Mouse (Mus musculus) midbrain, embryonic 11.5 days (tissue): Measurements from ENCODE around the gene Ginm1. TPM values are rescaled to one million over a fixed set of nuclear protein-coding genes. Genes with fewer than 3 reads are reported as not detected.
A peak's percentile ranks its signal among the peaks of the same experiment; 100 is the strongest.

Source experiments
- ATAC-seq: fragments of 200-750 bp; cut with Nextera tagmentation; 2 replicates; pipeline ENCODE4 v1.8.0; 2017; ENCODE audit warnings: moderate TSS enrichment, moderate library complexity; ENCODE audit not compliant: low FRiP score
- DNase-seq: peaks from one replicate; pipeline ENCODE4 v3.0.0; 2015; ENCODE audit warnings: low spot score; ENCODE audit errors: missing footprints
- H3K27ac ChIP-seq: fragments of 300-500 bp; sonication (generic); 2 replicates; pipeline ENCODE4 v1.5.1; 2014; ENCODE audit warnings: low read depth, low read length
- H3K27me3 ChIP-seq: fragments of 300-500 bp; sonication (generic); 2 replicates; pipeline ENCODE4 v1.6.1; 2014; ENCODE audit warnings: mild to moderate bottlenecking, low read length, moderate library complexity, mixed read lengths; ENCODE audit not compliant: control insufficient read depth, insufficient read depth
- H3K36me3 ChIP-seq: fragments of 300-500 bp; sonication (generic); 2 replicates; pipeline ENCODE4 v1.6.1; 2014; ENCODE audit warnings: mild to moderate bottlenecking, low read length, moderate library complexity, mixed read lengths; ENCODE audit not compliant: control insufficient read depth, insufficient read depth
- H3K4me1 ChIP-seq: fragments of 300-500 bp; sonication (generic); 2 replicates; pipeline ENCODE4 v1.6.1; 2014; ENCODE audit warnings: low read length; ENCODE audit not compliant: control insufficient read depth, insufficient read depth
- H3K4me2 ChIP-seq: fragments of 300-500 bp; sonication (generic); 2 replicates; pipeline ENCODE4 v1.6.1; 2014; ENCODE audit warnings: mild to moderate bottlenecking, moderate library complexity
- H3K4me3 ChIP-seq: fragments of 300-500 bp; sonication (generic); 2 replicates; pipeline ENCODE4 v1.5.1; 2014; ENCODE audit warnings: low read depth, low read length
- H3K9ac ChIP-seq: fragments of 300-500 bp; sonication (generic); 2 replicates; pipeline ENCODE4 v1.6.1; 2014; ENCODE audit warnings: low read length
- H3K9me3 ChIP-seq: fragments of 300-500 bp; sonication (generic); 2 replicates; pipeline ENCODE4 v1.6.1; 2016; ENCODE audit warnings: low read length; ENCODE audit not compliant: control insufficient read depth
- WGBS: fragments of 180-500 bp; shearing (Covaris S2); extraction: QIAGEN DNeasy Blood & Tissue Kit; methylation state at CpG from one replicate; pipeline ENCODE4 v1.1.7; 2014; 5-methylcytosine and 5-hydroxymethylcytosine counted together
- microRNA-seq: library from miRNA; unstranded; fragments of <30 nt; microRNA quantifications from one replicate; pipeline ENCODE4, GENCODE M21; 2017
- polyA plus RNA-seq: library from polyadenylated mRNA; unstranded; fragments of >200 nt; fragmentation: Nextera tagmentation; extraction: Ambion mirVana; gene quantifications from 2 replicates; pipeline ENCODE4 v1.2.1, GENCODE M21; 2014

Ginm1 gene
- polyA plus RNA-seq, 1 experiment from 2014 or later = 51.7 TPM

DNA sequence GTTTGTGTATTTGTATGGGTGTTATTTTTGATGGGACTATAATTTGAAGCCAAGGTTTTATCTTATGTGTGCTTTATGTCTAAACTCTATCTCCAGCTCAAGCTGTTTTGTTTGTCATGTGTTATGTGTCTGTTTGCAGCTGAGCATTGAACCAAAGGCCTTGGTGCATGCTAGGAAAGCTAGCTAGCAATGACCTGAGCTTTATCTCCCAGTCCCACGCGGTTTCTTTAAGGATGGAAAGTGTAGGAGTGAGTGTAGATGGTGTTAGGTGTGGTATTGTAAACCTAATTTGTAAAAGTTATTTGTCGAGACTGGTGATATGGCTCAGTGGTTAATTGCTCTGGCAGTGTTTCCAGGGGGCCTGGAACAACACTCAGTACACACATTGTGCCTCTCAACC is 54.7 kb downstream of the Ginm1 start:
- Histone ChIP-seq H3K4me3 (no peak overlapping the region), H3K9me3 (no peaks in the 10 kb centered on the region), H3K4me2 (no peak overlapping the region), H3K36me3 (0 out of 2 replicates have a peak, but pooled peaks cover 2% of the 10 kb centered on the region), H3K4me1 (no peaks in the 10 kb centered on the region), H3K27ac (no peak overlapping the region), H3K27me3 (no peaks in the 10 kb centered on the region), H3K9ac (no peak overlapping the region)
- ATAC-seq (no peak), DNase-seq (no peak)
- 82% methylated on average over 3 of the region's 3 CpGs for WGBS

DNA sequence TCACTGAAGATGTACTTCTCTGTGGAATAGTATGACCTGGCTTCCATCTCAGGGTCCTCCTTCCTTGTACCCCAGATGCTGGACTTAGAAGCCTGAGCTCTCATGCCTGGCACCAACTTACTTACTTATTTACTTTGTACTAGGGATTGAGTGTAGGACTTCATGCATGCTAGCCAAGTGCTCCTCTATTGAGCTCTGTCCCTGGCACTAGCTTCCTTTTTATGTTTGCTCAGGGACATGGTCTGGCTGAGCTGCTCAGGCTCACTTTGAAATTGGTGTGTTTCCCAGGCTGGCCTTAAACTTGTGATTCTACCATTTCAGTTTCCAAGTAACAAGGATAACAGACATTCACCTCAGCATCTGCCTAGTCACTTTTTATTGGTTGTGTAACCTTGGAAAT is 55.5 kb downstream of the Ginm1 start:
- H3K9me3 ChIP-seq = no peaks in the 10 kb centered on the region
- no peak for DNase-seq
- no peaks in the 10 kb centered on the region for H3K36me3 ChIP-seq
- H3K9ac ChIP-seq = no peak overlapping the region
- no peaks in the 10 kb centered on the region for H3K4me1 ChIP-seq
- H3K27me3 ChIP-seq = no peaks in the 10 kb centered on the region
- H3K27ac ChIP-seq = no peak overlapping the region
- H3K4me3 ChIP-seq = no peak overlapping the region
- no peak for ATAC-seq
- H3K4me2 ChIP-seq = no peak overlapping the region

DNA sequence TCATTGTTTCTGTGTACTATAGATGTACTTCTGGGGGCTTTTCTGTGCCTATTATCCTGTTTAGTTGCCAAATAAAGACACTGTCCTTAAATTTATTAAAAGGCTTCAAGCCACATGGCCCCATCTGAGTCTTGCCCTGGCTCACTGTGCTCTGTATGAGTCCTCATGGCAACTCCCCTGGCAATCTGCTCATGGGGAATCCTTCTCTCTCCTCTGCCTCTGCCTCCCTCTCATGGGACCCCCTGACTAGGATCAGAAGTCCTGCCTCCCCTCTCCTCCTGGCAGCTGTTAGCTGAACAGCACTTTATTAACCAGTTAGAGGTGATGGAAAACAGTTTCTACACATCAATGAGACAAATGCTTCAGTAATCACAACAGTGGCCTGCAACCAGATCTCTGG is 61.0 kb downstream of the Ginm1 start:
- Histone ChIP-seq H3K4me1 (peaks cover 3% of the 10 kb centered on the region), H3K4me3 (no peak overlapping the region), H3K27me3 (no peaks in the 10 kb centered on the region), H3K27ac (no peak overlapping the region), H3K4me2 (no peak overlapping the region), H3K9ac (no peak overlapping the region), H3K9me3 (no peaks in the 10 kb centered on the region), H3K36me3 (no peaks in the 10 kb centered on the region)
- DNase-seq (no peak), ATAC-seq (no peak)

DNA sequence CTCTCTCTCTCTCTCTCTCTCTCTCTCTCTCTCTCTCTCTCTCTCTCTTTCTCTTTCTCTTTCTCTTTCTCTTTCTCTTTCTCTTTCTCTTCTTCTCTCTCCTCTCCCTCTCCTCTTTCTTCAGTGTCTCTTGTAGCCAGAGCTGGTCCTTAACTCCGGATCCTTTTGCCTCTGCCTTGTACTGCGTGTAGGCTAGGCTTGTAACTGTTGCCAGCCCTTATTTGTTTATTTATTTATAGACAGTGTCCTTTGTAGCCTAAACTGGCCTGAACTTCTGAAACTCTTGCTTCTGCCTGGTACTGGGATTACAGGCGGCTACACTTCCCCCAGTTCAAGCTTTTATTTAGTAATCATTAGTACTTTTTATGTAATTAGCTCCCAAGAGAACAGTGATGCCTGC is 65.6 kb downstream of the Ginm1 start:
- Histone ChIP-seq H3K4me1 (peaks cover 3% of the 10 kb centered on the region), H3K4me3 (peak overlapping the region; percentile 82; the same call in 1 of the 2 replicates), H3K4me2 (peak overlapping the region; percentile 87), H3K27ac (no peak overlapping the region), H3K36me3 (no peaks in the 10 kb centered on the region), H3K9me3 (no peaks in the 10 kb centered on the region), H3K9ac (peak overlapping the region; percentile 39; the same call in 1 of the 2 replicates), H3K27me3 (no peaks in the 10 kb centered on the region)
- 30% methylated on average over 3 of the region's 3 CpGs for WGBS
- DNase-seq (peak; percentile 2), ATAC-seq (no peak)

DNA sequence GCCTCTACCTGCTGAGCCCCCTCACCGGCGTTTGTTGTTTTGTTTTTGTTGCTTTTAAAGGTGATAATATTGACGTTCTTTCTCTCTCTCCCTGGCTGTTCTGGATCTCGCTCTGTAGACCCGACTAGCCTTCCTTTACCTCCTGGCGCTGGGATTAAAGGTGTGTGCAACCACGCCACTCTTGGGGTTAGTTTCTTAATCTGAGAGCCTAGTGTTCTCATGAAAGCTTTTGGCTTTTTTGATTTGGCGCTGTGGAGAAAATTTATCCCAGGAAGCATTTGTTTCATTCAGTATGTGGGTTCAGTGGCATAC is 66.2 kb downstream of the Ginm1 start:
- Histone ChIP-seq H3K4me1 (peaks cover 3% of the 10 kb centered on the region), H3K4me3 (peak overlapping the region; percentile 82), H3K27me3 (no peaks in the 10 kb centered on the region), H3K36me3 (no peaks in the 10 kb centered on the region), H3K9ac (peak overlapping the region; percentile 78), H3K9me3 (no peaks in the 10 kb centered on the region), H3K27ac (no peak overlapping the region), H3K4me2 (peak overlapping the region; percentile 87)
- DNase-seq (peak; percentile 85), ATAC-seq (no peak)
- 0% methylated on average over 8 of the region's 8 CpGs for WGBS

DNA sequence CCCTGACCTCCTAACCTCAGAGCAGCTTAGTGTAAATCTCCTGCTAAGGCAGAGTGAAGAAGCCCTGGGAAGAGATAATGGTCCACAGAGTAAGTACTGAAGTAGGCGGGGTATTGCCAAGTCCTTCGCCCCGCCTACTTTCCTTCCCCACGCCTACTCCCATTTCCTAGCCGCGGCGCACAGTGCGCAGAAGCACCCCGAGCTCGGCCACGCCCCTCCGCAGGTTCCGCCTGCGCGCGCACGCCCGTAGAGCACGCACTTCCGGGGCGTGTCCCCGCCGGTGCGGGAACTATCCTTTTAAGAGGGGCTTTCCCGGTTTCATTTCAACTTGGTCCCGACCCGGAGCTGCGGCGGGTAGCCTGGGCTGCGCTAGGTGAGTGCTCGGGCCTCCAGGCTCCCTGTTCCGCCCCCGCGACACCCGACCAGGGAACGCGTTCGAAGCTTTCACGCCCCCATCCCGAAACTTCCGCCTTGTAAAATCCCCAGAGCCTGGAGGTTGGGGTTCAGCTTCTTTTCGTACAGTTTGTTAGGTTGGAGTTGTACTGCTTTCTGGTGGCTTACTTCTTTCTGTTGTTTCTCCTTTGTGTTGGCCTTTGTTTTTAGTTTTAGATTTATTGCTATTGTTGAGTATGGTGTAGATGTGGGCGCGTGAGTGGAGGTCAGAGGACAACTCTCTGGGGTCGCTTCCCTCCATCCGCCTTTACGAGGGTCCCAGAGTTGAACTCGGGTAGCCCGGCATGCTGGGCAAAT is 66.7 kb downstream of the Ginm1 start, which contains the start of gene Katna1:
Katna1 (plus strand) TSS at position 250 of the 750 bp plus-strand sequence.
- peak; percentile 98 for ATAC-seq
- H3K9ac ChIP-seq = peak within 1 kb of the TSS; percentile 78
- under 1% methylated on average over 49 of the region's 49 CpGs for WGBS
- peak within 1 kb of the TSS; percentile 87 for H3K4me2 ChIP-seq
- H3K4me1 ChIP-seq = peaks cover 3% of the 10 kb centered on the region
- H3K27me3 ChIP-seq = no peaks in the 10 kb centered on the region
- H3K9me3 ChIP-seq = no peaks in the 10 kb centered on the region
- no peak within 1 kb of the TSS for H3K27ac ChIP-seq
- H3K4me3 ChIP-seq = peak within 1 kb of the TSS; percentile 82
- H3K36me3 ChIP-seq = no peaks in the 10 kb centered on the region
- DNase-seq = peak; percentile 99

Small RNA genes lying within 50 kb of the gene (microRNA-seq; reads per million reads assigned to microRNA genes)
- 1.5 reads per million for gene Mir5104

Other genes starting within 250 kb of the Ginm1 start
- gene Lrp11, start 203.0 kb downstream of the Ginm1 start, polyA plus RNA-seq = 11.1 and 13.3 TPM in 2 replicates
- 60.0 and 67.5 TPM in 2 replicates for gene Nup43, start 125.3 kb downstream of the Ginm1 start, polyA plus RNA-seq
- gene Pcmt1, start 111.7 kb downstream of the Ginm1 start, polyA plus RNA-seq = 154 and 159 TPM in 2 replicates
- gene Lats1, start 111.6 kb downstream of the Ginm1 start, polyA plus RNA-seq = 14.4 and 15.4 TPM in 2 replicates
- gene Katna1, start 66.8 kb downstream of the Ginm1 start, polyA plus RNA-seq = 73.1 and 73.8 TPM in 2 replicates
- gene Ppil4, start 67 bp upstream of the Ginm1 start, polyA plus RNA-seq = 49.5 and 53.6 TPM in 2 replicates
- gene Zc3h12d, start 39.6 kb upstream of the Ginm1 start, polyA plus RNA-seq = not detected in 2 replicates
- gene Tab2, start 163.4 kb upstream of the Ginm1 start, polyA plus RNA-seq = 21.8 and 24.6 TPM in 2 replicates